Mouse (Mus musculus): ENCODE results near the gene Hnrnpul2.

DNA sequence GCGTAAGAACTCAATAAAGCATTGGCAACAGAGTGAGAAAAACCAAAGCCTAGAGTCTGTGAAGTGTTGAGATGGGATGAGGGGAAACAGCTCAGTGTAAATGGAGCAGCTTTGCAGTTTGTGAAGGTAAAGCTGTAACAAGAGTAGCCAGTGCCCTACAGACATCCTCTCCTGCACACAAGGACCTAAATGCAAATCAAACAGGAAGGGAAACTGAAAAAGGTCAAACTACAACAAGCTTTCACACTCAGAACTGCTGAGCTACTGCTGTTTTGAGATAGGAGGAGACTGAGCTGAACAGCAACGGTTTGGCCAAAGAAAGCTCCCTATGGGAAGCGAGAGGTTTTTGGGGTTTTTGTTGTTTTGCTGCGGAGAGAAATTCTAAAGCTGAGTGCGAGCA lies 13.0 kb upstream of the Hnrnpul2 start:
- TF ChIP-seq CTCF (conservative IDR thresholded peaks at IDR 0.05; ENCODE audit: low read length): no peak
- TF ChIP-seq NANOG (IDR thresholded peaks at IDR 0.05; ENCODE audit: borderline replicate concordance, low read length): no peak
